Mouse (Mus musculus) heart, postnatal 14 days (tissue): ENCODE data around the gene Bcl2l12. TPM values are rescaled to one million over a fixed set of nuclear protein-coding genes. Genes with fewer than 3 reads are reported as not detected.

Experiments used
- DNase-seq, 2 experiments: peaks; one replicate each; pipeline ENCODE4 v3.0.0; 2021 to 2022
- intact Hi-C: fragments of 180-260 bp; cut with DNase I; formaldehyde crosslinking; loops from one replicate; pipeline ENCODE4 v1.15.1; 2025
- total RNA-seq, 2 experiments: library from RNA; stranded (reverse); gene quantifications; 2 replicates each; pipeline ENCODE4 v1.2.3; 2021

Gene Bcl2l12
- total RNA-seq, 2 experiments from 2014 or later, result 10.4 to 12.3 TPM

DNA sequence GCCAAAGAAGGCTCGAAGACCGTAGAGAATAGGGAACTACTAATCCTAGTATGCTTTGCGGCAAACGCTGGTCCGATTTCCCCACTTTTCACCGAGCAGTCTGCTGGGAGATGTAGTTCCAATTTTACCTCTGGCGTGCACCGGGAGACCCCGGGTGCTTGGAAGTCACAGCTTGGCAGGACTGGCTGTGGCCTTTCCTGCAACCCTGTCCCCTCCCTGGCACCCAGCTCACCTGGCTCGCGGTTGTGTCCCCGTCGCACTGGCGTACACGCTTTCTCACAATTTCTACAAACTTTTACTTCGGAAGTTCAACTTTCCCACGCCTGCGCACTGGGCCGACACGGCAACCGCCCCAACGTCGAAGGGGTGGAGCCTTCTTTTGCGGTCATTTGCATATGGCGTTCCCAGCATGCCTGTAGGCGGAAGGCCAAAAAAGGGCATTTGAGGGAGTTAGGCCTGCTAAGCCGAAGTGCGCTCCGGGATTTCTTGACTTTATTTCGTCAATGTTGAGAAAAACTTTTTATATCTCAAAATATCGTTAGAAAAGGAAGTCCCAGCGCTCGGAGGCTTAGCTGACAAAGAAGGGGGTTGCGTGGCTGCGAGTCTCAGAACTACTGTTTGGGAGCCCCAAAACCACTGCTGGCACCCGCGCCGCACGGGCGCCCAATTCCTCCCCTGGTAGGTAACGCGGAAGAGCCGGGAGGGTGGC lies 1.1 kb downstream of the Bcl2l12 start, which contains the start of gene Irf3:
Gene Irf3, plus strand, starts transcription at position 418 of the 709 bp plus-strand sequence.
- intact Hi-C loops, result no loop called here
- DNase-seq, result peak; percentile 95 to 98

DNA sequence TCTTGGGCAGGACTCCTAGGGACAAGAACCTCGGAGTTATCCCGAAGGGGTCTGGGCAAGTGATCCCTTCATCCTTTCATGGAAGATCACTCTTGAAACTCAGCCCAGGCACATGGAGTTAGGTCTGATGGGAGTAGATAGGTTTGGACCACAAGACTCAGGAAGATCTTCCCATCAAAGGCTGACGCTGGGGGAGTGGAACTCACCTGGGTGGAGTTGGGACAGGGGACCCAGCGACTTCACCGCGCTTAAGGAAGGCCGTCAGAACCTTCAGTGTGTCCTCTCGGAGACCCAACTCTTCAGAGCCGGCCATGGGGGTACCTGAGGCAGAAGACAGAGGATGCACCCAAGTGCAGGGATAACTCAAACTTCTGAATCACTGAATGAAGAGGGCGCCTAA lies 1.8 kb downstream of the Bcl2l12 start:
- no peak for DNase-seq
- intact Hi-C loops, result no loop called here

DNA sequence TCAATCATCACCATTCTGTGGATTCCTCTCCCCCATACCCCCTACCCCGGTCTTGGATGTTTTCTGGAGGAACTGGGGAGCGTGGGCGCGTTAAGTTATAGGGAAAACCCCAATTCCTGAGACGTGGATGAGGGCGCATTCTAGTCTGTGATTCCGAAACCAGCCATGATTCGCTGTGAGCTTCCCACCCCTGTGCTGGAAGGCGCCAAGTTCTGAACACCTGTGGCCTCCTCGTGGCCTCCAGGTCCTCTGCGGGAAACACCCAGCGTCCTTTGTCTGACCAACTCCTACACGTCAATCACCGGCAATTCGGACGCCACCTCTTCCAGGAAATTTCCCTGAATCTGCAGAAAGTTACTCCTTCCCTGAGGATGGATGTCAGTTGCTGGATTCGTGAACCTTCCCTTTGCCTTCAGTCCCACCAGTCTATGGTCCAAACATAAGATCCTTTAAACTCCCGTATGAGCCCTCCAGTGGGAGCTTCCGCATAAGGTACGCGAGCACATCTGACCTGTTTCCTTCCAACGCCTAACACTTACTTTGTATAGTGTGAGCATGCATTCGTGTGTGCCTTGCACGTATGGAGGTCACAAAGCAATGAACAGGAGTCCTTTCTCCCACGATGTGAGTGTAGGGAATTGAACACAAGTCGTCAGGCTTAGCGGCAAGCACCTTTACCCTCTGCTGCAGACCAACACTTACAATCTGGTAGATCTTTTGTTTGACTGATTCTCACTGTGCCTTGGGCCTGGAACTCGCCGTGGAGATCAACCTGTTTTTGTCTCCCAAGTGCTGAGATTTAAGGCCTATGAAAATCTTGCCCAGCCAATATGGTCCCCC lies 11.4 kb downstream of the Bcl2l12 start:
- intact Hi-C loops, result no loop called here
- DNase-seq, result no peak

DNA sequence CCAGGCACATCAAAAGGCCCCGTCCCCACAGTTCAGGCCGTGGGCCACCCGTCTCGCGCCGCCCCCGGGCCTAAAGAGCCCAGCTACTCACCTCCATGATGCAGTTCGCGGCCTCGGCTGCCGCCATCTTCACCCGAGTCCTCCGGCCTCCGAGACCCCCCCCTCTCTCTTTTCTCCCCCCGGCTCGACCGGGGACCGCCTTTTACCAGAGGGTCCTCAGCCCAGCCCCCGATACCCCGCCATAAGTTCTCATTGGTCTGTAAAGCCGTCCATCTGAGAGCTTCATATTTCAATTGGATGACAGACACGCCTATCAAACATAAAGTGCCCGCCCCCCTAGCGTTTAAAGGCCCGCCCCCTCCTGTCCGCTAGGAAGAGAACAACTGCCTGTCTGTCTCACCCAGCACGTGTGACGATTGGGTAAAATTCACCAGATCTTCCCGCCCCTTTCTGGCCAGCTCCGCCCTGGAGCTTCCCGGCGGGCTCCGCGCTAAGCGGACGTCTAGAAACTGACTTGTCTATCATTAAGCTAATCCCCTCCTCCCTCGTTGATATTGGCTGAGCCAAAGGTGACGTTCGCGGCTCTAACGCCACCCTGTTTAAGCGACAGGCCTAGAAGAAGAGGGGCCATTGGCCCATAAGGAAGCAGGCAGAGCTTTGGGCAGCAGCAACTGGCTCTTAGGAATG lies 12.2 kb downstream of the Bcl2l12 start, which contains the start of gene Prmt1:
Gene Prmt1, minus strand, starts transcription at position 377 of the 687 bp plus-strand sequence.
- DNase-seq, result peak; percentile 95 to 97
- intact Hi-C loops, result no loop called here

DNA sequence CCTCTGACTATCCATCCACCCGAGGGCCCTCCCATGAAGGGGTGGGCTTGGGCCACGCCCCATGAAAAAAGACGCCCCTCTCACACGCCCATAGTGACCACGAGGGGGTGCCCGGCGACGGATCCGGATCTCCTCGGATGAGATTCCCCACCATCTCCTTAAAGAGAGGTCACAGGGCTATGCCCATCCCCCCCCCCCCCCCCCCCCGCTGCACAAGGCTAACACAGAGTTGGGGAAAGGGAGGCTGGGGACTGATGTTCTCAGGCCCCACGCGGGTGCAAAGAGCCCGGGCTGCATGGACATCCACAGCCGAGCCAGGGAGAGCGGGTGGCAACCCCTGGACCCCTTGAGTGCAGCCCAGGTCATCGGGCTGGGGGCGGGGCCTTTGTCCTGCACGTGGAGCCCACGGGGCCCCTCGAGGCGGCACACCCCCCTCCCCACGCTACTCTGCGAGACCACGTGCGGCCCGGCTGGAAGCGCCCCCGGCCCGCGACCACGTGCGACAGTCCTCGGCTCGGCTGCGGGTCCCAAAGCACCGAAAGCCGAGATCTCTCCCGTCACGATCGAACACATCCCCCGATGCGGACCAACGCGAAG lies 12.8 kb downstream of the Bcl2l12 start:
- intact Hi-C loops, result loop anchor here (2.0 kb wide), 1 partner anchor 35 kb away; no protein-coding TSS in a partner anchor
- peak; percentile 71 to 79 for DNase-seq

DNA sequence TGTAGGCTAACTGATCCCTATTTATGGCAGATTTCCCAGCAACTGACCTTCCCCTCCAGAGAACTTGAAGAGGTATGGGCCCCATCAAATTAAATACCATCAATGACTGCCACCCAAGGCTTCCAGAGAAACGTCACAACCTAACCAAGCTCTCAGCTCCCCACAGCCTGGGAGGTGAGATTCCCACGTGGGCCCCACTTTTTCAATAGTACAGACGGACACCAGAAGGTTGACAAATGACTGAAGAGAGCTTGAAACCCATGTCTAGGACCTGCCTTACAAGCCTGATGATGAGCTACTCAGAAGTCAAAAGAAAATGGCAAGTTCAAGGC lies 13.7 kb downstream of the Bcl2l12 start:
- intact Hi-C loops, result loop anchor here (2.0 to 5.0 kb wide), 2 partner anchors 36 to 148 kb away; no protein-coding TSS in a partner anchor
- no peak for DNase-seq

DNA sequence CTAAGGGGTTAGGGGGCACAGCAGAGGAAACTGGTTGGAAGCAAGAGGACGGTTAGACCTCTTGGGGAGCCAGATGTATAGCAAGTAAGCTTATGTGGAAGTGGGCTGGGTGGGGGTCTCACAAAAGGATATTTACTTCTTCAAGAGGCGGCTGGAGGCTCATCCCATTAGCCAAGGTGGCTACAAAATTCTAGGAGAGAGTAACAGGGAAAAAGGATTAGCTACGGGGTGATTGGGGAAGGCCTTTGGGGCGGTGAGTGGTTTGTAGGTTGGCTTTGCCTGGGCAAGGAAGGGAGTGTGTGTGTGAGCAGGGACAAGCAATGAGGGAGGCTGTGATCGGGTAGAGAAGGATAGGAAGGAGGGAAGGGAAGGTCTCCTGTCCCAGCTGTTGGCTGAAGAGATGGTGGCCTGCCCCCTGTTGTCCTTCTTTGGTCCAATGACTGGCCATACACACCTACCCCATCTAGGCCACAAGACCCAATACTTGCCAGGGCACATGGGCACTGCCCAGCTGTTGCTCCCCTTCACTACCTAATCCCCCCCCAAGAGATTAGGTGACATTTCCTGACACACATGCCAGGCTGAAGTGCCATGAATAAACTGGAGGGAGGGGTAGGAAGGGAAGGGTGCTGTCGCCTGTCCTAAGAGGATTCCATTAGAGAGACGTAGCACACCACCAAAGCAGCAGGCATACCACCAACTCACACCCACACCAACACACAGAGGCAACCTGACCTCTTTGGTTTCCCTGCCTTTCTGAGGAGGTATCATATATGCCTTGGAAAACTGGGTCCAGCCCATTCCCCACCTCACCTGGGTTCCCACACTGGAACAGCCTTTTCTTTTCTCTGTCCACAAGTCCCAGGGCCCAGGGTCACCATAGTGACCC lies 14.3 kb downstream of the Bcl2l12 start:
- intact Hi-C loops, result loop anchor here (2.0 to 5.0 kb wide), 3 partner anchors 37 to 148 kb away; no protein-coding TSS in a partner anchor
- no peak for DNase-seq

DNA sequence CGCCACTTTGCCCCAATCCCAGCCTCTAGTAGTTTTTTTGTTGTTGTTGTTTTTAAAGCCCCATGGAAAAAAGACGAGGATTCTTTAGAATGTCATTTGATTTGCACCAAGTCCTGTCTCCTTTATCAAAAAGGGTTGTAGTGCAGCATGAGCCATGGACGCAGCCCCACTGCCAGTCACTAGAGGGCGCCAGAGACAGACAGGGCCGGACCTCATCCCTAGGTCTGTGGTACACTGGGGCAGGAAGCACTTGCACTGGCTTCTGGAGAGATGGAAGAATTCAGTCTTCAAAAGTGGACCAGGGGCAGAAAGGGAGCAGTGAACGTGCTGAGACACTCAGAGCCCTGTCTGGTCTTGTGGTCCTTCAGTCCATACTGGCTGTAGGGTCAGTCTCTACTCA lies 15.4 kb downstream of the Bcl2l12 start:
- intact Hi-C loops, result loop anchor here (2.0 to 5.0 kb wide), 2 partner anchors 86 to 149 kb away; no protein-coding TSS in a partner anchor
- peak; percentile 89 to 95 for DNase-seq

DNA sequence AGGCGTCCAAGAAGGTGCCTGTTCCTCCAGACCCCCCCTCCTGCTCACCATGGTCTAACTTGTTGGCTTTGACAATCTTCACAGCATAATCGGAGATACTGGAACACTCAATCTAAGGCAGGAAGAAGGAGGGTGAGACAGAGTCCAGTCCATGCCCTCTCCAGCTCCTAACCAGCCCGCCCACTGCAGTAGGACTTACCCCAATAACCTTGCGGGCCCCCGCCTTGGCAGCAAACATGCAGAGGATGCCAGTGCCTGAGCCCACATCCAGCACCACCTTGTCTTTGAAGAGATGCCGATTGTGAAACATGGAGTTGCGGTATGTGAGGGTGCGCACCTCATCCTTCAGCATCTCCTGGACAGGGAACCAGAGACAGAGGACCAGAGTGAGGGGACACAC lies 17.0 kb downstream of the Bcl2l12 start:
- intact Hi-C loops, result loop anchor here (5.0 kb wide), 1 partner anchor 151 kb away; no protein-coding TSS in a partner anchor
- no peak for DNase-seq

DNA sequence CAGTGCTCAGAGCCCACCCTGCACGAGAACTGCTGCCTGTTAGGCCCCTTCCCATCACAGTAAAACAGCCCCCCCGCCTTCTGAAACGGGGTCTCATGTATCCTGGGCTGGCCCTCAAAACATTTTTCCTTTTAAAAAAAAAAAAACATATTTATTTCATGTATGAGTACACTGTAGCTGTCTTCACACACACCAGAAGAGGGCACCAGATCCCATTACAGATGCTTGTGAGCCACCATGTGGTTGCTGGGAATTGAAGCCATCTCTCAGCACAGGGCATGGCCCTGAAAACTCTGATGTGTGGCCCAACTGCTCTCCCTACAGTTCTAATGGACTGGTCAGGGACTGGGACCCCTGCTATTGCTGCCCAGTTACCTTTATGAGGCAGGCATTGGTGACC lies 20.2 kb downstream of the Bcl2l12 start:
- intact Hi-C loops, result no loop called here
- DNase-seq, result no peak

DNA sequence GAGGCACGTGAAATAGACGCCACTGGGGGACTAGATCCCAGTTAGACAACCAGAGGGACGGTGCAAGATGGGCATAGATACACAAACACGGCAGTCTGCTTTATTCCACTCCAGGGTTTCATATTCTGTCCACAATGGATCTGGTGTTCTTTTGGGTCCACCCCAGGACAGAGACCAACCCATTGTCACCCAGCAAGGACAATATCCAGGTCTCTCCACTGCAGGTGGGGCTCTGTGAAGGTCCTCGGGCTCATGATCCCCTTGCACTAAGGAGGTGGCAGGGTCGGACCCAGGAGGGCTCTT lies 23.4 kb downstream of the Bcl2l12 start:
- DNase-seq, result no peak
- intact Hi-C loops, result no loop called here

DNA sequence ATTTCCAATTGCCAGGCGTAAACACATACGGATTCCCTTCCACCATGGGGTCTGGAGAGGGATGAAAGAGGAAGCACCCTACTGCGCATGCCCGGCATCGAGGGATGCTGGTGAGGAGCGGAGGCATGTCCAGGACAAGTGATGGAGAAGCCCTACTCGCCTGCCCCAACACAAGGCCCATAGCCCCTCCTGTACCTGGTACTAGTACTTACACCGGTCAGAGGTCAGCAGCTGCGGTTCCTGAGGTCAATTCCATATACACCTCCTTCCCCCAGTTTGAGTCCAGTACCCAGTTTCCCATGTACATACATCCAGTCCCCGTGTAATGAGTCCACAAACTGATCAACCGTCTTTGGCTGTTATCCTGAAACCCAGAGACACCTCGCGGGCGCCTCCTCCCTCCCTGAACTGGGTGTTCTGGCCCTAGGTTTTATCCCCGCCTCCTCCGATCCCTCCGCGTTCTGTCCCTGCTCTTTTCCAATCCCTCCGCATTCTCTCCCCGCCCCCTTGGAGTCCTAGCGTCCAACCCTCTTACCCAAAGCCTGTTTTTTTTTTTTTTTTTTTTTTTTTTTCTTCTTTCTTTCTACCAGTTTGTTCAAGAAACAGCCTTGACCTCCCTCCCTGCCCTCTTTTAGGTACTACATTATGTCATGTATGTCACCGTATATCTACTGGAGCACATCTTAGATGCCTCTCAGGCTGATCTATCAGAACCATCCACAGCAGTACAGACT lies 24.0 kb downstream of the Bcl2l12 start, which contains the start of gene Cpt1c:
Gene Cpt1c, minus strand, starts transcription at position 469 of the 734 bp plus-strand sequence.
- intact Hi-C loops, result no loop called here
- peak; percentile 76 to 82 for DNase-seq

DNA sequence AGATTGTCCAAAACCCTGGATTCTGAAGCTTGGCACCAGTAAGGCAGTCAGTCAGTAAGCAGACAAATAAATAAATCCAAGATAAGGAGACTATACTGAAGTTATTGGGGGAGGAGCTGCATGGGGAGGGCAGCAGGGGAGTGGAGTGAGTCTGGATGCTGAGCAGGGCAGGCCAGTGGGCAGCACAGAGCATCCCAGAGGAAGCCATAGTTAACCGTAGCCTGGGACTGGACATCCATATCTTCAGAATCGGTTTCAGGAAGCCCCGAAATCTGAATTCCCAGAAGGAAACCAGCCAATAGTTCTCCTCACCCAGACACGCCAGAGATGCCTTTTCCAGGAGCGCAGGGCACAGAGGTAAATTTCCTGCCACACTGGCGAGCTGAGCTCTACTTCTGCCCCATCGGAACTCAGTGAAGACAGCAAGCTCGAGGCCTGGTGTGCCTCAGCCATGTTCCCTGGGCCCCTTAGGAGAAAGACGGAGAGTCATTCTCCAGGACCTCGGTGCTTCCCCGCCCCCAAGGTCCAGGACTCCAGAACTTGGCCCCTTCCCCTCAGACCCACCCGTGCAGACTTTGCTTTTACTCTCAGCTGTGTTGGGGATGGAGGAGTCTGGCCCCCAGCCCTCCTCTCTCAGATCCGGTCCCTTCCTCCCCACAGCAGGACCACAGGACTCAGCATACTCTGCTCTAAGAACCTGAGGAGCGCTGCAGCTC lies 24.9 kb downstream of the Bcl2l12 start:
- intact Hi-C loops, result no loop called here
- no peak for DNase-seq

DNA sequence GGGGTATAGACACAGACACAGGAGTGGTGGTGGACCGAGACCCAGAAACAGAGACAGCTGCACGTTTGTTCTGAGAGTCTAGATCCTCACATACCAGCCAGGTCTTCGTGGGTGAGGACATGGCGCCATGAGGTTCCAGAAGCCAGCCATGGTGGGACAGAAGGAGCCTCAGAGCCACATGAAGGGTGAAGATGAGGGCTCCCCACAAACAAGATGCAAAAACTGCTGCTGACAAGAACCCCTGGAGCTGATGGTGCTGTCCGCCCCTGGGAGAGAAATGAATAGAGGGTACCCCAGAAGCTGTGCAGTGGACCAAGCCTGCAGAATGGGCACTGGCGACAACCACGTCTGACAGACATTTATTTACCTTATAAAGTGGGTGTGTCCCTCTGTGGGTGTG lies 27.4 kb downstream of the Bcl2l12 start:
- intact Hi-C loops, result no loop called here
- DNase-seq, result no peak

DNA sequence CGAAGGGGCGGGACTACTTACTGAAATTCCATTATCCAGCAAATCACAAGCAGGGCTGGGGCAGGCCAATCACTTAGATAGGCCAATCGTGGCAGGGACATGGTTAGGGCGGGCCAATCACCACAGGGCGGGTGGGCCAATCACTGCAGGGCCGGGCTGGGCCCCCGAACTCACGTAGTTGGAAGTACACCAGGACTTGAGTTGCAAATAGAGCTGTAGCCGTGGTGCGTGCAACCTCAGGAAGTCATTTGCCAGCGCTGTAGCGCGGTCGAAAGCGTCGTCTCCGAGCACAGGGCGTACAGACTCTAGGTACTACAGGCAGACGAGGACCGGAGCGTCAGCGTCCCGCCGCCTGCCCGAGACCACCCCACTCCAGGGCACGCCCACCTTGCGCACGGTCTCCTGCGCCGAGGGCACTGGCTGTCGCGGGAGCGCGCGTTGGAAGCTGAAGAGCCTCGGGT lies 28.3 kb downstream of the Bcl2l12 start:
- peak; percentile 77 to 82 for DNase-seq
- intact Hi-C loops, result no loop called here

DNA sequence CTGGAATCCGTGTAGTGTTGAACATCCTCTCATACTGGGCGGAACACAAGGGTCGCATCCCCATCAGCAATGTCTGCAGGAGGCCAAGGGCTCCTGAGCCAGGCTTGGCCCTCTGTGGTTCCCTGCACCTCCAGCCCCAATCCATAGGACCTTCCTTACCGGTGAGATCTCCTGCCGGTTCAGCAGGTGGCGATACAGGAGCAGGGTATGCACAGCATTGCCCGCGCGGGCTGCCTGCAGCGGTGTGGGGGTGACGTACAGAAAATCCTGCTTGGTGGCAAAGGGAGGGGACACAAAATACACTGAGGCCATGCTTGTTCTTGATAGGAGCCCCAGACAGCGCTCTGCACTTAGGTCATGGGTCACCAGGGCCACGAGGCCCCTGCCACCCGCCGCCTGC lies 31.9 kb downstream of the Bcl2l12 start:
- intact Hi-C loops, result loop anchor here (5.0 kb wide), 1 partner anchor 39 kb away; the partner anchor contains the start of gene Ap2a1
- DNase-seq, result no peak

DNA sequence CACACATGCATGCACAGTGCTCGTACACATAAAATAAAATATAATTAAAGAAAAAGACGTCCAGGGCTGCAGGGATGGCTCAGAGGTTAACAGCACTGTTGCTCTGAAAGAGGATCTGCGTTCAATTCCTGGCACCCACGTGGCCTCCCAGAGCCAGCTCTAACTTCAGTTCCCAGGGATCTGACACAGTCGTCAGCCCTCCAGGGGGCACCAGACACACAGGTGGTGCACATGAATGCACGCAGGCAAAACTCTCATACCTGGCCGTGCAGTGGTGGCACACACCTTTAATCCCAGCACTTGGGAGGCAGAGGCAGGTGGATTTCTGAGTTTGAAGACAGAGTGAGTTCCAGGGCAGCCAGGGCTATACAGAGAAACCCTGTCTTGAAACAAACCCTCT lies 32.5 kb downstream of the Bcl2l12 start:
- intact Hi-C loops, result loop anchor here (5.0 kb wide), 1 partner anchor 39 kb away; the partner anchor contains the start of gene Ap2a1
- DNase-seq, result no peak

DNA sequence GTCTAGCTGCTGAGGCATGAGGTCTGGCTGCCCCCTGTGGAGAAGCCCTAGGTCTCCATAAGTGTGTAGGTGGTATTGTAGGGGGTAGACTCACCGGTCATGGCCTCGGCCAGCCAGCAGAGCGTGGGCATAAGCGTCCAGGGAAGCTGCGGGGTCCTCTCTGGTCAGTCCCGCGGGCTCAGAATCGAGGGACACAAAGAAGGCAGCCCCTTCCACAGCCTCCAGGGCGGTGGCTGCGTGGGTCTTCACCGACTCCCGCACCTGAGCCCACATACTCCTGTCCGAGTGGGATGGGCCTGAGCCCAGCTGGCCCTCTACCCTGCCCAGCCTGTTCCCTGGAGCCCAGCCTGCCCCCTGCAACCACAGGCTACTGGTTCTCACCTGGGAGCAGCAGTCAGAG lies 33.5 kb downstream of the Bcl2l12 start:
- intact Hi-C loops, result loop anchor here (5.0 kb wide), 1 partner anchor 38 kb away; the partner anchor contains the start of gene Ap2a1
- no peak for DNase-seq
